Mouse (Mus musculus): ENCODE data around the gene Utp11.

GRCm38 (mm10) chr4:124712618-124713017, 19.2 kb upstream of the Utp11 start:
- TF ChIP-seq CTCF (IDR thresholded peaks at IDR 0.05; ENCODE audit: extremely low read depth, insufficient read length, insufficient replicate concordance, low read depth, low read length) (no peak), POLR2A (IDR thresholded peaks at IDR 0.05; ENCODE audit: low read depth, low read length) (no peak)
